ENCODE assay signal across 19 mouse cellular contexts in the genomic region with DNA sequence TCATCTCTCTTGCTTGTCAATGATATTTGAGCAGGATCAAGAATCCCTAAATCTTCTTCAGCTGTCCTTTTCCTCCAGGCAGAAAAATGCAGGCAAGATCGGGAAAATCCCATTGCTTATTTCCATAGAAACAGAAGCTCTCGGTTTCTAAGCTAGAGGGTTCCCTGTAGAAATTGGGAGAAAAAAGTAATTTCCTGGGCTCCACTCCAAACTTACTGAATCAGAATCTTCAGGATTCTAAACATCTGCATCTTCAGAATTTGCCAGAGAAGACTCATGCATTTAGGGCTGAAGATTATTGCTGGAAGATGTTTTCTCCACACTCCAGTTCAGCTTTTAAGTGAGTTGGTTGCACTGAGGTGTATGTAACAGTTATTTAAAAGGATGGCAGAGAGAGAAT.
A peak's percentile ranks its signal among the peaks of the same experiment; 100 is the strongest.
DNase-seq lines count a peak whose midpoint lies in the region.
"Had no signal": no experiment of that assay in that cellular context is flagged by ENCODE, and none has a peak within 500 bp of the region (broad histone marks: within the 10 kb centered on the region; RNA-seq: fewer than 3 reads in every experiment).

No protein-coding gene starts in this region.

- peak; percentile 7 for DNase-seq in layer of hippocampus, adult 11-12 months (ENCODE audit: low spot score)
- no peak for DNase-seq in layer of hippocampus, postnatal 36 days
- DNase-seq in left cerebral cortex, postnatal 25 days (ENCODE audit: low spot score in 2 of 2): peak; percentile 8 to 77
- no peak for DNase-seq in left cerebral cortex, adult 18-20 months (ENCODE audit: low spot score in 2 of 2)
- peak; percentile 24 to 37 for DNase-seq in right cerebral cortex, postnatal 10 days (ENCODE audit: low spot score in 2 of 2)
- no peak for DNase-seq in right cerebral cortex, postnatal 36 days (ENCODE audit: low spot score in 2 of 2)
- no peak for DNase-seq in ovary, adult 18-20 months (ENCODE audit: low spot score)
- DNase-seq: adrenal gland, postnatal 25 days; B cell, adult 2 months; cerebellum, adult 18-20 months; cerebellum, postnatal 10 days; gastrocnemius, postnatal 10 days; heart, postnatal 10 days; kidney, adult 9 months; kidney, postnatal 10 days; retina, postnatal 1 day; spleen, adult 18-20 months; thymus, adult 18-20 months; thymus, postnatal 25 days had no signal

- intact Hi-C loops in left cerebral cortex, postnatal 25 days (cut with DNase I): no loop called here

Comparison
In these comparisons a context has a peak if more than half of its experiments do, and no peak if none do; other contexts are left out.
1. DNase-seq: peak in layer of hippocampus, adult 11-12 months (single experiment), left cerebral cortex, postnatal 25 days (2 of 2) and right cerebral cortex, postnatal 10 days (2 of 2); none in layer of hippocampus, postnatal 36 days (0 of 2), left cerebral cortex, adult 18-20 months (0 of 2), right cerebral cortex, postnatal 36 days (0 of 2) and ovary, adult 18-20 months (single experiment).